Mouse (Mus musculus) midbrain, embryonic 16.5 days (tissue): ENCODE measurements around the gene Gpr141. TPM values are rescaled to one million over a fixed set of nuclear protein-coding genes. Genes with fewer than 3 reads are reported as not detected.

Experiments used
- ATAC-seq: fragments of 200-750 bp; cut with Nextera tagmentation; 2 replicates; pipeline ENCODE4 v1.8.0; 2017; ENCODE audit warnings: moderate TSS enrichment
- H3K27ac ChIP-seq: fragments of 300-500 bp; sonication (generic); 2 replicates; pipeline ENCODE4 v1.5.1; 2014; ENCODE audit warnings: mild to moderate bottlenecking, low read length, mixed read lengths
- H3K27me3 ChIP-seq: fragments of 300-500 bp; sonication (generic); 2 replicates; pipeline ENCODE4 v1.6.1; 2014; ENCODE audit warnings: low read depth, low read length, mixed read lengths; ENCODE audit not compliant: control insufficient read depth, insufficient read depth
- H3K36me3 ChIP-seq: fragments of 300-500 bp; sonication (generic); 2 replicates; pipeline ENCODE4 v1.6.1; 2014; ENCODE audit warnings: mild to moderate bottlenecking, low read length, moderate library complexity, mixed read lengths; ENCODE audit not compliant: control insufficient read depth, insufficient read depth
- H3K4me1 ChIP-seq: fragments of 300-500 bp; sonication (generic); 2 replicates; pipeline ENCODE4 v1.6.1; 2014; ENCODE audit warnings: mild to moderate bottlenecking, low read length, mixed read lengths; ENCODE audit not compliant: control insufficient read depth, insufficient read depth
- H3K4me2 ChIP-seq: fragments of 300-500 bp; sonication (generic); 2 replicates; pipeline ENCODE4 v1.6.1; 2014; ENCODE audit warnings: mild to moderate bottlenecking, low read length, mixed read lengths
- H3K4me3 ChIP-seq: fragments of 300-500 bp; sonication (generic); 2 replicates; pipeline ENCODE4 v1.5.1; 2014; ENCODE audit warnings: low read depth, mild to moderate bottlenecking, low read length, moderate library complexity, mixed read lengths
- H3K9ac ChIP-seq: fragments of 300-500 bp; sonication (generic); 2 replicates; pipeline ENCODE4 v1.6.1; 2014; ENCODE audit warnings: low read depth, low read length, mixed read lengths
- H3K9me3 ChIP-seq: fragments of 300-500 bp; sonication (generic); replicated peaks from 2 replicates; pipeline ENCODE4 v1.6.1; 2014; ENCODE audit warnings: mild to moderate bottlenecking, low read length, mixed read lengths; ENCODE audit not compliant: control insufficient read depth, poor library complexity, severe bottlenecking
- WGBS: fragments of 180-500 bp; shearing (Covaris S2); extraction: QIAGEN DNeasy Blood & Tissue Kit; methylation state at CpG from one replicate; pipeline ENCODE4 v1.1.7; 2014; 5-methylcytosine and 5-hydroxymethylcytosine counted together
- polyA plus RNA-seq: library from polyadenylated mRNA; unstranded; fragments of >200 nt; fragmentation: Nextera tagmentation; extraction: Ambion mirVana; gene quantifications from 2 replicates; pipeline ENCODE4 v1.2.1, GENCODE M21; 2015

The Gpr141 gene
- polyA plus RNA-seq, 1 experiment from 2014 or later = 0.19 TPM

- Histone ChIP-seq H3K27ac (no peak overlapping the region), H3K4me1 (0 out of 2 replicates have a peak, but pooled peaks cover 2% of the 10 kb centered on the region), H3K9me3 (no peaks in the 10 kb centered on the region), H3K4me2 (peak overlapping the region; percentile 22), H3K36me3 (no peaks in the 10 kb centered on the region), H3K27me3 (no peaks in the 10 kb centered on the region), H3K9ac (no peak overlapping the region), H3K4me3 (peak overlapping the region; percentile 23; the same call in 1 of the 2 replicates)
- WGBS = 53% methylated on average over 11 of the region's 11 CpGs
- ATAC-seq = peak; percentile 89
Observed at GRCm38 (mm10) chr13:19701443-19702078, 122.5 kb downstream of the Gpr141 start.

GRCm38 (mm10) chr13:19700733-19701442, 123.2 kb downstream of the Gpr141 start:
- WGBS = 84% methylated on average over 4 of the region's 4 CpGs

More at GRCm38 (mm10) chr13:19700733-19701442, 123.2 kb downstream of the Gpr141 start:
- H3K36me3 ChIP-seq = no peaks in the 10 kb centered on the region
- H3K27ac ChIP-seq = no peak overlapping the region
- peak; percentile 43 for ATAC-seq
- no peaks in the 10 kb centered on the region for H3K27me3 ChIP-seq
- peak overlapping the region; percentile 22 for H3K4me2 ChIP-seq
- H3K9me3 ChIP-seq = no peaks in the 10 kb centered on the region
- H3K4me3 ChIP-seq = no peak overlapping the region
- 0 out of 2 replicates have a peak, but pooled peaks cover 2% of the 10 kb centered on the region for H3K4me1 ChIP-seq
- no peak overlapping the region for H3K9ac ChIP-seq

Other genes with a start within 250 kb of the Gpr141 start
- 18.6 and 25.3 TPM in 2 replicates for gene Epdr1, start 204.3 kb downstream of the Gpr141 start, polyA plus RNA-seq
- 3.9 and 4.4 TPM in 2 replicates for gene Sfrp4, start 201.2 kb downstream of the Gpr141 start, polyA plus RNA-seq
- gene Nme8, start 126.5 kb downstream of the Gpr141 start, polyA plus RNA-seq = 0.18 TPM in 1 of 2 replicates, not detected in the other